Mouse (Mus musculus) olfactory bulb, adult 2 months (tissue): ENCODE results near the gene Pi4k2a.

Experiments
- CTCF ChIP-seq: fragments of 200-500 bp; IDR thresholded peaks from 2 replicates; pipeline ENCODE4 v1.5.1; 2012; ENCODE audit warnings: low read depth, mild to moderate bottlenecking, low read length, moderate library complexity; ENCODE audit not compliant: insufficient read depth
- POLR2A ChIP-seq: fragments of 200-500 bp; IDR thresholded peaks from 2 replicates; pipeline ENCODE4 v1.6.1; 2012; ENCODE audit warnings: mild to moderate bottlenecking, low read depth, low read length, moderate library complexity; ENCODE audit not compliant: insufficient read depth

DNA sequence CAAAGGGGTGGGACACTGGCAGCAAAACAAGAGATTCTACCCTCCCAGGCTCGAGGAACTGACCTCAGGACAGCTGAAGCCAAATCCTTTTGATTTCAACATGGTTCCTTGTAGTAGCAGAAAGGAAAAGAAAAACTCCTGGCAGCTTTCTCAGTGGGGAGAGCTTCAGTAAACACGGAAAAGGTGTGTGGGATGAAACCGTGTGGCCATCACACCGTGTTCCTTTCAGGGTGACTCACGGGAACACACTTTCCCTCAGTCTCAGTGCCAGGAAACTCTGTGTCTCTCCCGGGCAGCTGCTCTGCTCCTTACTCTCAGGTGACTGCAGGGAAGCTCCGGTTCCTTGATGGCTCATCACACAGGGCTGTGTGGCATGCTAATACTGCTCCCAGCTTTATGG is 31.8 kb upstream of the Pi4k2a start:
- TF ChIP-seq CTCF (no peak), POLR2A (no peak)
